Mouse (Mus musculus): ENCODE measurements at regions not wholly inside any gene's neighbourhood (a gene's known extent, or its start where the extent isn't known, plus 50 kb on each side); places are given as distances from the start of the nearest gene placed in this dataset.

GRCm38 (mm10) chr6:58752496-58752895 lies 78.8 kb upstream of the Herc3 start:
- DNase-seq: no peak

DNA sequence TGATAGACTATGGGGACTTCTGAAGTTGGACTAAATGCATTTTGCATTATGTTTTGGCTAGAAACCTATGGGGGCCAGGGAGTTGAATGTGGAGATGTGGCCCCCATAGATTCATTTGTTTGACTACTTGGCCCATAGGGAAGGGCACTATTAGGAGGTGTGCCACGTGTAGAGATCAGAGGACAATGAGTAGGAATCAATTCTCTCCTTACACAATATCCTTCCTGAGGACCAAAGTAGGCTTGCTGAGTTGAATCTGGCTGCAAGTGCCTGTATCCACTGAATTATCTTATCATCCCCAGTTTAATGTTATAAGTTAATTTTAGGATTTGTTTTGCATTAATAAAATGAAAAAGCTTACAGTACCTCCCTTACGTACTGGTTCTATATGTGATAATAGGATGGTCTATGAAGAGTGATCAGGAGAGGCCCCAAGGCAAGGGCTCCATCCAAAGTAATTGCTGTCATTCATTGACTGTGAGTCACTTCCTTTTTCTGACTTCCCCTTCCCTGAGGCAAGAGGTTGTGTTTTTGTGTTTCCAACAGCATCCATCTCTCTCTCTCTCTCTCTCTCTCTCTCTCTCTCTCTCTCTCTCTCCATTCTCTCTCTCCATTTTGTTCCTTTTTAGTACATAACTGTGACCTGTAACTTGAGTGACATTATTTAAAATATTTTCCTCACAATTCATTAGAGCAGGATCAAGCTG lies 74.8 kb upstream of the Herc3 start:
- DNase-seq: no peak

GRCm38 (mm10) chr6:58757339-58757738 lies 73.9 kb upstream of the Herc3 start:
- DNase-seq: no peak

DNA sequence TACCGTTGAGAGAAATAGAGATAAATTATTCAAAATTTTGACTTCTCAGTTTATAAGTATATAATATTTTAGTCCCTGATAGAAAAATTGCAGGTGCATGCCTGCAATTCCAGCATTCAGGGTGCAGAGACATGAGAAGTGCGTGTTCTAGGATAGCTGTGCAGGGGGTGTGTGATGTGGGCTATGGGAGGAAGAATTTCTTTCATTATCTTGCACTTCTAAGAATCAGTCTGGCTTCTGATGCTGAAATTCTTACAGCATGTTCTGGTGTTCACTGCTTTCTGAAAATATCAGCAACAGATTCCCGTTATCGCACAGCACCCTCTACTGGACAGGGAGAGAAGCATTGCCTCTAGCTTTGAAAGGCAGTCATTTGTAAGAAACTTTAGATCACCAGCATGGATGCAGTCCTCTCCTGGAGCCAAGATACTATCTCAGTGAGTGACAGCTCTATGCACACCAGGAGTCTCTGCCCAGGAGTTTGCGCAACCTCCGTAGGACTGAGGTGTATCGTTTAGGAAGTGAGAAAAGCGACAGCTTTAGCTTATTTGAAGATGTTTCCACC lies 60.5 kb upstream of the Herc3 start:
- DNase-seq: peak; percentile 81

- peak; percentile 18 for DNase-seq
Observed at GRCm38 (mm10) chr6:58772014-58772413, 59.3 kb upstream of the Herc3 start.
